Mouse (Mus musculus) kidney, embryonic 15.5 days (tissue): ENCODE results near the gene Riok2. TPM values are rescaled to one million over a fixed set of nuclear protein-coding genes. Genes with fewer than 3 reads are reported as not detected.
A peak's percentile ranks its signal among the peaks of the same experiment; 100 is the strongest.
"Not testable (repeated sequence)": the region's sequence is repeated elsewhere in the genome, so short reads cannot be mapped to it uniquely, and the experiment has no call there.

Experiments
- ATAC-seq: fragments of 200-750 bp; cut with Nextera tagmentation; replicated peaks from 2 replicates; pipeline ENCODE4 v1.8.0; 2017; ENCODE audit warnings: moderate TSS enrichment; ENCODE audit not compliant: low FRiP score
- H3K27ac ChIP-seq: fragments of 300-500 bp; sonication (generic); 2 replicates; pipeline ENCODE4 v1.5.1; 2015; ENCODE audit warnings: mild to moderate bottlenecking, inconsistent platforms
- H3K27me3 ChIP-seq: fragments of 300-500 bp; sonication (generic); 2 replicates; pipeline ENCODE4 v1.6.1; 2015; ENCODE audit warnings: inconsistent platforms
- H3K36me3 ChIP-seq: fragments of 300-500 bp; sonication (generic); 2 replicates; pipeline ENCODE4 v1.6.1; 2015; ENCODE audit warnings: inconsistent platforms
- H3K4me1 ChIP-seq: fragments of 300-500 bp; sonication (generic); 2 replicates; pipeline ENCODE4 v1.6.1; 2015; ENCODE audit warnings: inconsistent platforms
- H3K4me2 ChIP-seq: fragments of 300-500 bp; sonication (generic); 2 replicates; pipeline ENCODE4 v1.6.1; 2015; ENCODE audit warnings: moderate library complexity, mild to moderate bottlenecking, inconsistent platforms
- H3K4me3 ChIP-seq: fragments of 300-500 bp; sonication (generic); replicated peaks from 2 replicates; pipeline ENCODE4 v1.5.1; 2015; ENCODE audit warnings: mild to moderate bottlenecking, inconsistent platforms
- H3K9ac ChIP-seq: fragments of 300-500 bp; sonication (generic); 2 replicates; pipeline ENCODE4 v1.6.1; 2015; ENCODE audit warnings: mild to moderate bottlenecking, inconsistent platforms
- H3K9me3 ChIP-seq: fragments of 300-500 bp; sonication (generic); replicated peaks from 2 replicates; pipeline ENCODE4 v1.6.1; 2016; ENCODE audit warnings: inconsistent platforms
- WGBS: fragments of 180-500 bp; shearing (Covaris S2); methylation state at CpG from one replicate; pipeline ENCODE4 v1.1.7; 2015; ENCODE audit warnings: mixed read lengths; 5-methylcytosine and 5-hydroxymethylcytosine counted together
- polyA plus RNA-seq: library from polyadenylated mRNA; unstranded; fragments of >200 nt; fragmentation: Nextera tagmentation; extraction: Ambion mirVana; gene quantifications from 2 replicates; pipeline ENCODE4 v1.2.1, GENCODE M21; 2015

The Riok2 gene
- polyA plus RNA-seq: 32.7 and 33.7 TPM in 2 replicates

- Histone ChIP-seq H3K27me3 (no peaks in the 10 kb centered on the region), H3K36me3 (peaks cover 17% of the 10 kb centered on the region), H3K4me1 (peaks cover 12% of the 10 kb centered on the region), H3K9me3 (no peaks in the 10 kb centered on the region), H3K4me3 (peak within 1 kb of the TSS; percentile 60), H3K9ac (peak within 1 kb of the TSS; percentile 66), H3K27ac (peak within 1 kb of the TSS; percentile 90), H3K4me2 (peak within 1 kb of the TSS; percentile 69)
- ATAC-seq: peak; percentile 99
- under 1% methylated on average over 48 of the region's 48 CpGs for WGBS
Observed at GRCm38 (mm10) chr17:17373918-17374910, at the start of gene Riok2. TSS of gene Riok2 (plus strand) at chr17:17374309.

- not testable (repeated sequence) for H3K4me1 ChIP-seq, H3K4me3 ChIP-seq, ATAC-seq, H3K27ac ChIP-seq, H3K4me2 ChIP-seq, H3K36me3 ChIP-seq, H3K9ac ChIP-seq, H3K27me3 ChIP-seq
- H3K9me3 ChIP-seq: peaks cover 12% of the 10 kb centered on the region
- WGBS: 54% methylated on average over 1 of the region's 1 CpGs
Observed at GRCm38 (mm10) chr17:17326022-17326421, 48.1 kb upstream of the Riok2 start.

- WGBS: 85% methylated on average over 4 of the region's 4 CpGs
Observed at GRCm38 (mm10) chr17:17326636-17327035, 47.5 kb upstream of the Riok2 start.

GRCm38 (mm10) chr17:17345374-17346183 lies 28.5 kb upstream of the Riok2 start:
- not testable (repeated sequence) for H3K4me1 ChIP-seq, H3K9me3 ChIP-seq, H3K36me3 ChIP-seq, H3K27me3 ChIP-seq, H3K27ac ChIP-seq, H3K9ac ChIP-seq
- peak overlapping the region; percentile 33 for H3K4me3 ChIP-seq
- WGBS: 4% methylated on average over 34 of the region's 40 CpGs
- peak overlapping the region; percentile 57 for H3K4me2 ChIP-seq
- peak; percentile 70 for ATAC-seq

More at GRCm38 (mm10) chr17:17326636-17327035, 47.5 kb upstream of the Riok2 start:
- Histone ChIP-seq H3K4me2 (no peak overlapping the region), H3K9ac (no peak overlapping the region), H3K9me3 (peaks cover 6% of the 10 kb centered on the region), H3K27ac (no peak overlapping the region), H3K4me3 (no peak overlapping the region), H3K4me1 (no peaks in the 10 kb centered on the region), H3K36me3 (no peaks in the 10 kb centered on the region), H3K27me3 (no peaks in the 10 kb centered on the region)
- ATAC-seq: no peak

GRCm38 (mm10) chr17:17346281-17346680 lies 27.8 kb upstream of the Riok2 start:
- not testable (repeated sequence) for H3K36me3 ChIP-seq, H3K9ac ChIP-seq, ATAC-seq, H3K27ac ChIP-seq, H3K4me1 ChIP-seq, H3K27me3 ChIP-seq, H3K9me3 ChIP-seq
- Histone ChIP-seq H3K4me3 (peak overlapping the region; percentile 33), H3K4me2 (peak overlapping the region; percentile 57)
- 42% methylated on average over 4 of the region's 4 CpGs for WGBS

- ATAC-seq: peak; percentile 57
- H3K9me3 ChIP-seq: no peaks in the 10 kb centered on the region
Observed at GRCm38 (mm10) chr17:17373550-17373917, 575 bp upstream of the Riok2 start.

GRCm38 (mm10) chr17:17375581-17375980 lies 1.5 kb downstream of the Riok2 start:
- Histone ChIP-seq H3K9me3 (no peaks in the 10 kb centered on the region), H3K4me3 (peak overlapping the region; percentile 60), H3K4me2 (peak overlapping the region; percentile 69), H3K27me3 (no peaks in the 10 kb centered on the region), H3K9ac (no peak overlapping the region), H3K27ac (no peak overlapping the region), H3K36me3 (peaks cover 22% of the 10 kb centered on the region), H3K4me1 (peaks cover 12% of the 10 kb centered on the region)
- no peak for ATAC-seq
- 80% methylated on average over 3 of the region's 3 CpGs for WGBS

More at GRCm38 (mm10) chr17:17373550-17373917, 575 bp upstream of the Riok2 start:
- Histone ChIP-seq H3K4me3 (peak overlapping the region; percentile 60), H3K27ac (peak overlapping the region; percentile 90), H3K9ac (peak overlapping the region; percentile 66), H3K4me2 (peak overlapping the region; percentile 69), H3K27me3 (no peaks in the 10 kb centered on the region), H3K36me3 (peaks cover 13% of the 10 kb centered on the region), H3K4me1 (peaks cover 12% of the 10 kb centered on the region)
- WGBS: 3% methylated on average over 6 of the region's 6 CpGs

GRCm38 (mm10) chr17:17383703-17384102 lies 9.6 kb downstream of the Riok2 start:
- H3K9me3 ChIP-seq: no peaks in the 10 kb centered on the region
- 91% methylated on average over 4 of the region's 4 CpGs for WGBS
- H3K27me3 ChIP-seq: no peaks in the 10 kb centered on the region
- no peak overlapping the region for H3K4me3 ChIP-seq
- peaks cover 75% of the 10 kb centered on the region for H3K36me3 ChIP-seq
- no peak overlapping the region for H3K9ac ChIP-seq
- H3K27ac ChIP-seq: no peak overlapping the region
- no peak overlapping the region for H3K4me2 ChIP-seq
- no peaks in the 10 kb centered on the region for H3K4me1 ChIP-seq
- no peak for ATAC-seq

- Histone ChIP-seq H3K4me3 (no peak overlapping the region), H3K4me1 (no peaks in the 10 kb centered on the region), H3K9ac (no peak overlapping the region), H3K9me3 (no peaks in the 10 kb centered on the region), H3K27ac (no peak overlapping the region), H3K4me2 (no peak overlapping the region), H3K27me3 (no peaks in the 10 kb centered on the region), H3K36me3 (peaks cover 79% of the 10 kb centered on the region)
- ATAC-seq: no peak
- 96% methylated on average over 3 of the region's 3 CpGs for WGBS
Observed at GRCm38 (mm10) chr17:17384502-17384901, 10.4 kb downstream of the Riok2 start.

GRCm38 (mm10) chr17:17386117-17386516 lies 12.0 kb downstream of the Riok2 start:
- H3K27me3 ChIP-seq: no peaks in the 10 kb centered on the region
- ATAC-seq: no peak
- no peaks in the 10 kb centered on the region for H3K4me1 ChIP-seq
- H3K9me3 ChIP-seq: no peaks in the 10 kb centered on the region
- no peak overlapping the region for H3K4me2 ChIP-seq
- WGBS: 89% methylated on average over 2 of the region's 2 CpGs
- H3K4me3 ChIP-seq: no peak overlapping the region
- no peak overlapping the region for H3K27ac ChIP-seq
- no peak overlapping the region for H3K9ac ChIP-seq
- H3K36me3 ChIP-seq: peaks cover 80% of the 10 kb centered on the region

GRCm38 (mm10) chr17:17391823-17392222 lies 17.7 kb downstream of the Riok2 start:
- Histone ChIP-seq H3K9me3 (no peaks in the 10 kb centered on the region), H3K27me3 (no peaks in the 10 kb centered on the region), H3K4me2 (no peak overlapping the region), H3K9ac (no peak overlapping the region), H3K4me1 (no peaks in the 10 kb centered on the region), H3K36me3 (peaks cover 57% of the 10 kb centered on the region), H3K27ac (no peak overlapping the region), H3K4me3 (no peak overlapping the region)
- WGBS: 95% methylated on average over 4 of the region's 4 CpGs
- no peak for ATAC-seq

- peaks cover 51% of the 10 kb centered on the region for H3K36me3 ChIP-seq
- 68% methylated on average over 7 of the region's 7 CpGs for WGBS
- ATAC-seq: peak; percentile 40; the same call in 1 of the 2 replicates
Observed at GRCm38 (mm10) chr17:17392863-17393262, 18.8 kb downstream of the Riok2 start.

More at GRCm38 (mm10) chr17:17392863-17393262, 18.8 kb downstream of the Riok2 start:
- Histone ChIP-seq H3K27ac (no peak overlapping the region), H3K9ac (no peak overlapping the region), H3K4me3 (no peak overlapping the region), H3K9me3 (no peaks in the 10 kb centered on the region), H3K4me1 (no peaks in the 10 kb centered on the region), H3K27me3 (no peaks in the 10 kb centered on the region), H3K4me2 (no peak overlapping the region)
